Mouse (Mus musculus) megakaryocyte-erythroid progenitor cell, adult 5-6 weeks (primary cell): ENCODE results near the gene Eml5. TPM values are rescaled to one million over a fixed set of nuclear protein-coding genes. Genes with fewer than 3 reads are reported as not detected.

ENCODE experiments used
- ATAC-seq: replicated peaks from 2 replicates; pipeline ENCODE4 v1.8.0; 2016; ENCODE audit warnings: mild to moderate bottlenecking, inconsistent platforms; ENCODE audit not compliant: severe bottlenecking, poor library complexity, low FRiP score, low TSS enrichment
- total RNA-seq, 2 experiments: library from RNA; stranded (forward) in 1 of 2; stranded (reverse) in 1 of 2; fragments of 200-1000, 215-1000 nt in 1 of 2; fragments of >200 nt in 1 of 2; fragmentation: Nextera tagmentation in 1 of 2; gene quantifications; 2 replicates each; pipeline ENCODE4 v1.2.3; 2014 to 2017

The Eml5 gene
- total RNA-seq, 2 experiments from 2014 or later, result 3.1 to 4.8 TPM

DNA sequence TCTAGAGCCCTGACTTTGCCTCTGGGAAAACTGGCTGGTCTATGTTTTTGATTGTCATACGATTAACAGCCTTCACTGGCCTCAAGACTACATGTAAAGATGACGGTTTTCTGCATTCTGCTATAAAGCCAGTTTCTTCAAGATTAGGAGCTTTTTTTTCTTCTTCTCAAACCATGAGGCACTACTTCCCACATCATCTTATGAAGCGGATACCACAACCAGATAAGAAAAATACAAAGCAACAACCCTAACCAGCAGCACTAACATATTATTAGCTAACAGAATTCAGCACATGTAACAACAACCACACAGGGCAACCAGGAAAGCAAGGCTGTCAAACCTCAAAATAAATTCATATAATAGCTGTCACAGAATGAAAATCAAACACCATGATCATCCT is 63.3 kb downstream of the Eml5 start:
- no peak for ATAC-seq

DNA sequence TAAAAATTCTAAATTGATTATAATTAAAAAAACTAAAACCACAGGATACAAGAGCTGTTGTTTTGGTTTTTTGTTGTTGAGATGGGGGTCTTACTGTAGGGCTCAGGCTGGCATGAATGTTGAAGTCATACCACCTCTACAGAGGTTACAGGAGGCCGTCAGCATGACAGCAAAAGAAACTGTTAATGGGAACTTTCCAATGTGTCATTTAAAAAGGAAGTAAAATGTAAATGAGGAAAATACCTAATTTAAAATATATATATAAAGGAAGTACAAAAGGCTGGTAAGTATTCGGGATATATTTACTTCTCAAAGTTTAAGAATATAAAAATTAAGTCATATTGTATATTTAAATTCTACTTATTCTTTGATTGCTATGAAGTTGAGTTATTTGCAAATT is 65.8 kb downstream of the Eml5 start:
- ATAC-seq, result no peak

DNA sequence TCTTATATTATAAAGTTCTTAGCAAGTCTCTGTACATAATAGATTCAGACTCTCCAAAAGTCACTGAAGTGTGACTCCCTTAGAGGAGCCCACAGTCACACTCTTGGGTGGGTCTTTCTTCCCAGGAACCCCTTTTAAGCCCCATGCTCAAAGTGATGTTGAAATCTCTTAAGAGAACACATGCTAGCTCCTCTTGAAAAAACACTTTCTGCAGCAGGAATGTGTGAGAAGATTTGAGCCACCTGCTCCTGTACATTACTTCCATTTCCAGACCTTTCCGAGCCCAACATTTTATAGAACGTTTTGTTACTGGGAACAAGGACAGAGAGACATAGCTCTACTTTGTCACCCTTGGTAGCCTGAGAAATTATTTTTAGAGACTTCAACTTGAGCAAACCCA is 66.4 kb downstream of the Eml5 start:
- no peak for ATAC-seq

DNA sequence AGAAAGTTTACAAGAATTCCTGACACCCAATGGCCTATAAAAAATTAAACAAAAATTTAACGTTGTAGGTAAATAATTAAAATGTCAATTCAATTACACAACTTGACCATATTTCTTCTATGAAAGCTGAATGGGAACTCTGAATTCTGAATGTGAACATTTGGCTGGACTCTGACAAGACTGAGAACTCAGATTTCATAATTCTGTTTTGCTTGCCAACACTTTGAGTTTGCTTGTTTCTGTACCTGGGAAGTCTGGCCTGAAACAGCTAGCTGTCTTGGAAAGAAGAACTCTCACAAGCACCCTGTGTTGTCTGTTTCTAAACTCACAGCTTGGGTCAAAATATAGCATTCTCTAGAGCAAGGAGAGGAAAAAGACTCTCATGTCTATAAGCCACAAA is 67.4 kb downstream of the Eml5 start:
- no peak for ATAC-seq

DNA sequence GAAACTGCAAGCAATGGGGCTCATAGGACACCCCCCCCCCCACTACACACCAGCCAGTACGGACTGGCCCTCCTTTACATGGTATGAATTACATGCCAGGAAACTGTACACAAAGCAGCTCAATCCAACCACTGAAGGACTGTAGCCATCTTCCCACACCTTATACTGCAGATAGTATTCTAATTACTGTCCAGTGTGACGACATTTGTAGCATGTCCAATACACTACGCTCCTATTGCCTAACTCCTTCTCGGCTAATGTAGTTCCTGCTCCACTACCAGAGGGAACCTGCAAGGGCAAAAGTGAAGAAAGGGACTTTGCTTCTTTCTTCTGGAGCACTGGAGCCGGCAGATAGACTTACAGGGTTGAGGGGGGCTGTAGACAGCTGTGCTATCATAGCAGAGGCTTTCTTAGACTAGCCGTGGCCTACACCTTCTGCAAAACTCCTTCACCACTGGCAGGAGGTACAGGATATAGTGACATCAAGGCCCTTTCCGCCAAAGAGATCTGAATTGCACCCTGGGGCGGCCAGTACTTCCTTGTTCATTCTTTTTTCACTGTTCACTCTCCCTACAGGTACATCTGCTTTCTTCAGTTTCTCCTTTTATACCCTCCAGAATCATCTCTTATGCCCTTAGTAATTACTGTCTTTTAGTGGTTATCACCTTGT is 68.2 kb downstream of the Eml5 start:
- no peak for ATAC-seq

DNA sequence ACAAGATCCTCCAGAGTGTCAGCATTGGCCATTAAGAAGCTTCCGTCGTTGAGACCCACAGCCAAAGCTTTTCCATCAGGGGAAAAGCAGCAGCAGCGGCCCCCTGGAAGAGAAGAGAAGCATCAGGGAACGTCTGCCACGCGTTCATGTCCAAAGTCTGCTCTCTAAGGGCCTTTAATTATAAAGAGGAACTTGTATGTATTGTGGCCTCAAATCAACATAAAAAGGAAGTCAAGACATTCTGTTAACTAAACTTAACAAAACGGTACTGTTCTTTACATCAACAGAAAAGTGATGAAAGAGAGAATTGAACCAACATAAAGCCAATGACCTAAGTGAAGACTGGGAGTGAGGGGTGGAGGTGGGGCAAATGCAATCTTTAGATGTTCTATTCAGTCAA is 70.2 kb downstream of the Eml5 start:
- ATAC-seq, result no peak

DNA sequence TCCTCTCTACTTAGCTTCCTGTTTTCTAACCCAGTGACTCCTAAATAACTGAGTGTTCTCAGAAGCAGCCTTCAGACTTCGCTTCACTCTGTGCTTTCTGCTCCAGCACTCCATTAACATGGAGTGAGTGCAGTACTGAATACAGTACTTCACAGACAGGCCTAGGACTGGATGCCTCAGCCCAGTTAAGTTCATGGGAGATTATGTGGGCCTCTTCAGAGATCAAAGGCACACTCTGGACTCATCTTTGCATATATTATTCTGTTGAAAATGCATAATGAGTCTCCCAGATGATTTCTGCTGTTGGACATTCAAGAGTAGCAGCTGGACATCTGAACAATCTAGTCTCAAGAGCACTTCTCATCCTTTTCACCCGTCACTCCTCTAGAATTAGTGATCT is 80.5 kb downstream of the Eml5 start:
- no peak for ATAC-seq

DNA sequence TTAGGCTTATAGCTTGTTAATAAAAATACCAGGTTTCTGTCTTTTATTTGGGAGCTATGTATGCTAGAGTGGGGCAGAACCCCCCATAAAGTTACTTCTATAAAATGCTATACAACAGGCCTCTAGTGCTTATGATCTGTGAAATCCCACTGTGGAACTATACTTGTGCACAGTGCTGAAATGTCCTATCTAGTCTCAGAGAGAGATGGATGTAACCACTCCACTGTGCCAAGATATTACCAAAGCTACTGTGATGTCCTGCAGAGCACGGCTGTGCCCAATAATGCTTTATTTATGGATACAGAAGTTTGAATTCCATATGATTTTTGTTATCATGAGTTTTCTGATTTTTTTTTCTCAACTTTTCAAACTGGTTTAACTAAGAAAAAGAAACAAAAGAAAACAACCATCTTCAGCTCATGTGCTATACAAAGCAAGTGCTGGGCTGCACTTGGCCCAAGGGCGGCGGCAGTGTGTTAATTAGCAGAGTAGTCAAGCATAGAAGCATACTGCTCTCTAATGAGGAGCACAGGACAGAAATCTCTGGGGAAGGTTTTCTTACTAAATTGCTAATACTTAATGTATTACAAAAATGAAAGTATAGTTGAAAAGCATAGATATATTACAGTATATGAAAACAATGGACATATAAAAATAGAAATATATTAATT is 97.1 kb downstream of the Eml5 start:
- no peak for ATAC-seq

DNA sequence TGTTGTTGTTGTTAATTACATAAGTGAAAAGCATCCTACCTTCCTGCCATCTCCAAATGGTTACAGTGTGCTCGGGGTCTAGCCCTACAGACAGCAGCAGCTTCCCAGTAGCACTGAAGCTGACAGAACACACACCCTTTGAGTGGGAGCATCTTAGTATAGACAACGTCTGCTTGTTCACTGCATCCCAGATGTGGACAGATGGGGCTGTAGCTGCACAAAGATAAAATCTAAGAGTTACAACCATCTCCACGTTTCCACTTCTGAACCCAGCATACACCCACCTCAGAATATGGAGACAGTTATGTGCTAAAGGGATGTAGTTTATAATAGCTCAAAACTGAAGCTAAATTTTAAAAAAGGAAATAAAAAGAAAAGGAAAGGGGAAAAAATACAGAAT is 99.0 kb downstream of the Eml5 start:
- ATAC-seq, result no peak

DNA sequence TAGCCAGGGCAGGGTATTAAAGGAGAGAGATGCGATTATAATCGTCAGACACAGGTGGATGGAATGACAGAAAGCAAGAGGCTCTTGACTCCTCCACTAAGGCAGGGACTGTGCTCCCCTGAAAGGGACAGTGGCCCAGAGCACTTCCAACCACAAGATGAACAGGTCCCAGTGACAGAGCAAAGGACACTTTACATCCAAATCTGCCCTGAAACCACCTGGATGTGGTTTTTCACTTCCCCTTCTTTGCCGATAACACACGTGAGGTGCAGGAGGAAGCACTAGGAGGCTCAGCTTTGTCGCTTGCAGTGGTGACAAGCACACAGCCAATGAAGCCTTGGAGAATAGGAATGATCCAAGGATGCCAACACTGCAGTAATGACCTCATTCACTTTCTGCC is 101.0 kb downstream of the Eml5 start:
- ATAC-seq, result peak; percentile 42; the same call in 1 of the 2 replicates

DNA sequence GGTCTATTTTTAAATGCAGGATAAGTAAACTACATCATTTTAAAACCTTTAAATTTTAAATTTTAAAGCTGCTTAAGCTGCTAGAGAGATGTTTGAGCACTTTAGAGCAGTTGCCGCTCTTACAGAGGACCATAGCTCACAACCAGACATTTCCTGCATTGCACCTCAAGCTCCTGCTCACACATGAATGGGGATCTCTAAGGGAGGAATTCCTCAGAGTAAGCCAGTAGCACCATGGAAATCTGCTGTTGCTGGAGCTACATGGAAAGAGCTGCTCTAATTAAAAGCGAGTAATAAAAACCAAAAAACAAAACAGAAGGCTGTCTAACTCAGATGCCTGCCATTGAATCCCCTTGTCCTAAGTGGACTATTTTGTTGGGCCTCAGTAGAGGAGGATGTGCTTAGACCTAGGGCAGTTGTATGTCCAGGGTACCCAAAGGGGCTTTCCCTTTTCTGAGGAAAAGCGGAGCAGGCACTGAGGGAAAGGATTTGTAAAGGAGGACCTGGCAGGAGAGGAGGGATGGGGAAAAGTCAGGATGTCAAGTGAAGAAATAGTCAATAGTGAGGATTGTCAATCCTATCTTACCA is 105.5 kb downstream of the Eml5 start:
- ATAC-seq, result no peak

DNA sequence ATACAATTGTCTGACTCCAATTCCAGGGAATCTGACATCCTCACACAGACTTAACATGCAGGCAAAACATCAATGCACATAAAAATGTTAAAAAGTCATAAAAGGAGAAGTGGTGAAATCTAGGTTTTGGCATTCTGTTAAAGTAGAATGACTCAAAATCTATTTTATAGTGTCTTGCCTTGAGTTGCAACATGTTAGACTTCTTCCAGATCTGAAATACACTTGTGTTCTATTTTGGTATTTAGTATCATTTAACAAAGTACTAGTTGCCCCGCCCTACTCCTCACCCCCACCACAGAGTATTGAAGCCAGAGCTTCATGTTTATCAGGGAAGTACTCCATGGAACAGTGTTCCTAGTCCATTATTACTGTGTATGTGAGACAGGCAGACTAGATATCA is 117.0 kb downstream of the Eml5 start:
- no peak for ATAC-seq

DNA sequence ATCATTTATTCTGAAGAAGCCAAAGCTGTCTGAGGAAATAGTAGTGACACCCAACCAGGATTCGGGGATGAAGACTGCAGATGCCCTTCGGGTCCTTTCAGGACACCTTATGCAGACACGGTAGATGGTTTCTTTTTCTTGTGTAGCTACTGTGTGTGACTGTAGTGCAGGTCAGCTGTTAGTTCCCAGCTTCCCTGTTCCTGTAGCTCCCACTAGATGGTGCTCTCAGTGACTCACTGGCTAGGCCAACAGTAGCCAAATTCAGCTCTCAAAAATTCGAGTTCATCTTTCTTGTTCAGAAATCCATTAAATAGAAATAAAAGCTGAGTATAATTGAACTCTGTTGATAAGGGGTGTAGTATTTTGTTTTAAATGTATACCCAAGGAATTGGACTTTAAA is 122.1 kb downstream of the Eml5 start:
- ATAC-seq, result peak; percentile 71; the same call in 1 of the 2 replicates

DNA sequence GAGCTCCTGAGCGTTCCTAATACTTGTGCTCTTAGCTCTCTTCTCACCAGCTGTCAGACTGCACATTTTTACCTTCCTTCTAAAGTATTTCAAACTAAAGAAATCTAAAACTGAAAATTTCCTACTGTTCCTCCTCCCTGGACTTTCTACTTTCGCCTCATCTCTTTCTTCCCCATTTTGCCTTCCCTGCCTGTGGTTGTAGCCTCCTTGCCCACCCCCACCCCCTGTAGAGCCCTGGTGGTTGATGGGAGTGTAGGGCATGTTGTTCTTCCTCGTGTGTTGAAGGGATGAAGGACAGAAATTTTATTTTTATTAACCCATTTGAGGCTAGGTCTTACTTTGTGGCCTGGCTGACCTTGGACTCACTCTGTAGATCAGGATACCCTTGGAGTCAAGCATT is 123.8 kb downstream of the Eml5 start:
- no peak for ATAC-seq

DNA sequence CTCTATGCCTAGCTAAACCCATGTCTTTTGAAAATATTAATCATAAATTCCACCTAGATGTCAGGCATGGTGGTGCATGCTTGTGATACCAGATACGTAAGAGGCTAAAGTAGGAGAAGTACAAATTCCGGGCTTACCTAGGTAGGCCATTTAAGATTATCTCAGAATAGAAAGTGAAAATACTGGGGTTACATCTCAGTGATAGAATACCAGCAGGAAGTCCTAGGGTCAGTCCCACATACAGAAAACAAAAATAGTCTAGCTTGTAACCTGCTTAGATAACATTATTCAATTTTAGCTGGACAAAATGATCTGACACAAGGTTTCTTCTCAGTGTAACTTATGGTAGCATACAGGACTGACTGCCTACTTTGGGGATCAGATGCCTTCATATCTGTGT is 135.0 kb downstream of the Eml5 start:
- no peak for ATAC-seq

DNA sequence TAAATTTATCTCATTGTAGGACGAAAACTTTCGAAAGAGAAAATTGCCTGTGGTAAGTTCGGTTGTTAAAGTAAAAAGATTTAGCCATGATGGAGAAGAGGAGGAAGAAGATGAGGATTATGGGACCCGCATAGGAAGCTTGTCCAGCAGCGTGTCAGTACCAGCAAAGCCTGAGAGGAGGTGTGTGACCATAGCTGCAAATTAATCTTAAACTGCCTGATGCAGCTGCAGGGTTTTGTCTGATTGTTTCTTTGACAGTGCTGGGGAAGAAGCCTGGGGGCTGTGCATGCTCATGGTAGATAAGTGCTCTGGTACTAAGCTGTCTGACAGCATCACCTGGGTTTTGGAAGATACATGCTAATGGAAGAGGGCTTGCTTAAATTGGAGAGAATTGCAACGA is 141.6 kb downstream of the Eml5 start:
- 0 out of 2 replicates have a peak, but pooled peaks have one; percentile 44 for ATAC-seq

DNA sequence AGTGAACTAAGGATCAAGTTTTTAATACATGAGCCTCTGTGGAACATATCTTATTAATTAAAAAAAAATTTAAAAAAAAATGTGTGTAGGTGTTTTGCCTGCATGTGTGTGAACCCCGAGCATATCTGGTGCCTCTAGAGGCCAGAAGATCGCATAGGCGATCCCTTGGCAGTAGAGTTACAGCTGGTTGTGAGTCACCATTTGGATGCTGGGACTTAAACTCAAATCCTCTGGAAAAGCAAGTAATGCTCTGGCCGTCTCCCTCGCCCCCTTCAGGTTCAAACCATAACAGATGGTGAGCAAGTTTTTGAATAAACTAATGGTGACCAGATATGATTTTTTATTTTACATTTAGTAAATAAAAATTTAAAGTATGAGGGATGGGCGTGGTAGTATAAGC is 143.6 kb downstream of the Eml5 start:
- no peak for ATAC-seq

DNA sequence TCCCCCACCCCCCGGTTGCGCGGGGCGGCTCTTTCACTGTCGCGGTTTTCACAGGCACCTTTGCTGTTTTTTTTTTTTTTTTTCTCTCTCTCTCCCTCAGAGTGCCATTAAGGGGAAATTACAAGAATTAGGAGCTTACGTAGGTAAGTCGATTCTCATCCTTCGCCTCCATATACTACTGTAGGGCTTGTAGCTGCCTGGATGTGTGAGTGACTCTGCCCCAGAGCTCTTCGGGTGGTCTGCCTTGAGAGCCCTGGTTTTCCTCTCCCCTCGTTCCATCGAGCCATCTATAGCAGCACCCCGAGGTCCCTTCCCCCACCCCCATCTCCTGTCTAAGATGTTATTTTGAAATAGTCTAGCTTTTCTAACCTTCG is 153.9 kb downstream of the Eml5 start:
- 0 out of 2 replicates have a peak, but pooled peaks have one; percentile 3 for ATAC-seq

DNA sequence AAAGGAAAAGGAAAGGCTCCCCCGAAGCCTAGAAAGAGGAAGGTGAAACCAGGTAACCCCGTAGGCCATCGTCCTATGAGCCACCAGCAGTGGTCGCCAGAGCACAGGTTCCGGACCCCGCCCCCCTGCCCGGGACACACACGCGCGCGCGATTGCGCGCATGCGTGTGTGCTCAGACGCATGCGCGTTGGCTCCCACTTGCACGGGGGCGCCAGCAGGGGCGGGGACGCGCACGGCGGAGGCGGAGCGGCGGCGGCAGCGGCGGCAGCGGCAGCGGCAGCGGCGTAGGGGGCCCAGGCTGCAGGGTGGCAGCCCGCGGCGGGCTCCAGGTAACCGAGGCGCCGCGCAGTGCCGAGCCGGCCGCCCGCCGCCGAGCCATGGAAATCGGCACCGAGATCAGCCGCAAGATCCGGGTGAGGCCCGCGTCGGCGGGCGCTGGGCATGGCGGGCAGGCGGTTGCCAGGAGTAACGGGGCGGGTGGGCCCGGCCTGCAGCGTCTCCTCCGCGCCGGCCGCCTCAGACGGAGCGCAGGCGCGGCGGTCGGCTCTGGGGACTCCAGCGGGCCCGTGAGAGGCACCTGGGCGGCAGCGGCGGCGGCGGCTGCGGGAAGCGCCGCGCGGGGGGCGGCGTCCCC is 154.4 kb downstream of the Eml5 start, which contains the start of gene Zc3h14:
TSS of gene Zc3h14 (plus strand) at position 219 of the 634 bp plus-strand sequence.
- peak; percentile 87 for ATAC-seq

DNA sequence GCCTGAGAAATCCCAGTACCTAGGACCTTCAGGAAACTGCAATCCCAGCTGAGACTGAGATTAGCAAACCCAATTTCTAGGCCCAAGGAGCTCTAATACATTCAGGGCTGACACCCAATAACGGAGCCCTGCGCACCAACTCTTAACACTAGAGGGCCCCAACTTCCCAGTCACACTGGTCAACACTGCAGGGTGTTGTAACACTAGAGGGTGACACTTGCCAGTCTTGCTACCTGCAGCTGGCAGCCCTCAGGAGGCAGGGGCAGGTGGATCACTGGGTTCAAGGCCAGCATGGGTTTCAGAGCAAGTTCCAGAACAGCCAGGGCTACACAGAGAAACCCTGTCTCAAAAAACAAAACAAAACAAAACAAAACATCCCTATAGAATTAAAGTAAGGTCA is 155.2 kb downstream of the Eml5 start:
- ATAC-seq, result peak; percentile 89
